Mouse (Mus musculus): ENCODE results near the gene Fap.

Gene Fap

DNA sequence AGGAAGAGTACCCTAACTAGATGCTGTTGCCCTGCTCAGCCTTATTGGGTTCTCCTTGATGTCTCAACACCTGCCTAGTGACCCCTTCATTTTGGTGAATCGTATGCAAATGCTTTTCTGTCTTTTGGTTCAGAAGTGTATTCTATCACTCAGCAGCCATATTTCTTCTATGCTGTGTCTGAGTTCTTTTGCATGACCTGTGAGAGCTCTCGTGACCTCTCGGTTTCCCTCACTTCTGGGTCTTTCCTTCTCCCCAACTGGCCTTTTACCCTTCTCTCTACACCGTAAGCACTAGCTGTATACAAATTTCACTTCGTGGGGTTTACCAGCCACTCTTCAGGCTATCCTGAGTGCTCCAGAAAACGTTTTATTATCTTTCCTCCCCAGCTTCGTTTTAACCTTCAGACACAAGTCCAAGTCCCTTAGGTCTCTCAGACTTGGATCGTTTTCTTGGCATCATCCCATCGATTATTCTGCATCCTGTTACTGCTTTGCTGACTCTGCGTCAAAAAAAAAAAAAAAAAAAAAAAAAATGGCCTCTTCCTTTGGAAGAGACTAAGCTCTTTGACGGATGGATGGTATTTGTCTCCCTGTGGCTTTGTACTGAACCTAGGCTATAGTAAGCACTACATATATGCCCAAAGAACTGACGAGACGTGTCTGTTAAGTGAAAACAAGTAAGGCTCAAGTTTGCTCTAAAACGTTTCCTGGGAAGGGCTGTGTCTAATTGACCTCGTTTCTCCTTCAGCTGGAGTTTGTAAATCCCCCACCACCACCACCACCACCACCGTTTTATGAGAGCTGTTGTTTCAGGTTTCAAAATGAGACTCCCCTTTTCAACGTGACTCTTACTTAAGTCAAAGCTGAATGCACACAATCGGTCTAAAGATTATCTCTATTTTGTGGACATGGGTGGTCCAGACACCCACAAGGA lies 114.4 kb downstream of the Fap start:
- DNase-seq (ENCODE audit: low spot score), result no peak

DNA sequence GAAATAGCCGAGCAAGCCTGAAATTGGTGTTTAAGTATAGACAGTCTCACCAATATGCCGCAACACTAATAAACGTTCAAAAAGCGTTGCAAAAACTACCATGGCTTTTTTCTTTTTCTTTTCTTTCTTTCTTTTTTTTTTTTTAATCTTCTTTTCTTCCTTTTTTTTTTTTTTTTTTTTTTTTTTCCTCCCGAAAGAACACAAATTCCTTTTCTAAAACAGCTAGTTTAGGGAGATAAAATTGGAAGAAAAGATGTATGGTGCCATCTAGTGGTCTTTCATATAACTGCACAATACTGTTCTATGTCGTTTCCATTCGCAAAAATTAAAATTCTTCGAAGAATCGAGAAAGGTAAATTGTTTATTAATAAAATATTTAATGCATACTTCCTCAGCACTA lies 115.8 kb downstream of the Fap start:
- DNase-seq (ENCODE audit: low spot score), result peak; percentile 53

DNA sequence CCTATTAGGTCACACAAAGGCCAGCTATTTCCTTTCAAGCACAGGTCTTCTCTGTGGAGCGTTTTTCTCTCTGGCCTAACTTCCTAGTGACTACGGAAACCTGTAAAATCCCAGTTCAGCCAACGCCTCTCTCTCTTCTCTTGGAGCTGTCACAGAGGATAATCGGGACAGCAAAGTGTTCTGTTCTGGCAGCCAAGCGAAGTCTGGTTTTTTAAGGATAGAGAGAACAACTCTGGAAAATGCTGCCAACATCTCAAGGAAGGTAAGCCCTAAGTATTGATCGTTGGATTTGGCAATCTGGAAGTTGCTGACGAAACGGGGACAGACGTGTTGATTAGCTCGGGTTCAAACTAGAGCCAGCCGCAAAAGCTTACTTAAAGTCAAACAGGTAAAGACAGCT lies 118.9 kb downstream of the Fap start:
- no peak for DNase-seq (ENCODE audit: low spot score)

- DNase-seq (ENCODE audit: low spot score), result no peak
Measured at GRCm38 (mm10) chr2:62454033-62454432, 119.8 kb downstream of the Fap start.
